Comparison of ENCODE assay signal across 9 mouse cellular contexts in genomic region chr1:75448052-75448431, GRCm38 (mm10). TPM values are rescaled to one million over a fixed set of nuclear protein-coding genes. Genes with fewer than 3 reads are reported as not detected.
DNase-seq lines count a peak whose midpoint lies in the region; ATAC-seq lines count a peak whose summit lies in the region.
"Had no signal": no experiment of that assay in that cellular context is flagged by ENCODE, and none has a peak within 500 bp of the region (broad histone marks: within the 10 kb centered on the region; RNA-seq: fewer than 3 reads in every experiment).

No protein-coding gene starts in this region.

- no peak for ATAC-seq in megakaryocyte, adult 5-6 weeks (ENCODE audit: poor library complexity, severe bottlenecking)
- ATAC-seq in limb, embryonic 13.5 days (ENCODE audit: low FRiP score, low read depth): no peak
- ATAC-seq in neural tube, embryonic 14.5 days (ENCODE audit: low read depth): no peak
- no peak for ATAC-seq in erythroid progenitor cell, adult 5-6 weeks (replicated peaks; ENCODE audit: low FRiP score, poor library complexity, severe bottlenecking)
- no peak for ATAC-seq in megakaryocyte-erythroid progenitor cell, adult 5-6 weeks (replicated peaks; ENCODE audit: low FRiP score, low TSS enrichment, poor library complexity, severe bottlenecking)

- no peak overlapping the region; the same call in 1 of the 2 replicates for H3K27ac ChIP-seq in limb, embryonic 13.5 days
- H3K27ac ChIP-seq in neural tube, embryonic 14.5 days (ENCODE audit: low read depth, low read length): peak overlapping the region; percentile 67; the same call in 1 of the 2 replicates
- H3K27ac ChIP-seq: limb, embryonic 15.5 days had no signal

- H3K4me2 ChIP-seq in limb, embryonic 13.5 days (replicated peaks): peak overlapping the region; percentile 49
- peak overlapping the region; percentile 12; the same call in 1 of the 2 replicates for H3K4me2 ChIP-seq in neural tube, embryonic 14.5 days (ENCODE audit: low read depth, low read length)
- H3K4me2 ChIP-seq: limb, embryonic 15.5 days had no signal

- no peak overlapping the region for H3K9ac ChIP-seq in limb, embryonic 13.5 days
- H3K9ac ChIP-seq in neural tube, embryonic 14.5 days (replicated peaks; ENCODE audit: low read depth, low read length): peak overlapping the region; percentile 28; the same call in 1 of the 2 replicates
- H3K9ac ChIP-seq: limb, embryonic 15.5 days had no signal

- H3K4me1 ChIP-seq in megakaryocyte, embryonic 14.5 days: peaks cover 86% of the 10 kb centered on the region
- peaks cover 73% of the 10 kb centered on the region for H3K4me1 ChIP-seq in limb, embryonic 13.5 days
- H3K4me1 ChIP-seq in neural tube, embryonic 14.5 days (ENCODE audit: control insufficient read depth, insufficient read depth, low read length): peaks cover 80% of the 10 kb centered on the region

- peak; percentile 52 for DNase-seq in embryo, embryonic 10.5 days (ENCODE audit: low spot score)
- DNase-seq in embryo, embryonic 10 days (ENCODE audit: low spot score): no peak

- H3K27me3 ChIP-seq in megakaryocyte, embryonic 14.5 days (replicated peaks): peaks cover 81% of the 10 kb centered on the region
- H3K27me3 ChIP-seq in limb, embryonic 13.5 days: peaks cover 100% of the 10 kb centered on the region
- H3K27me3 ChIP-seq in neural tube, embryonic 14.5 days (ENCODE audit: control insufficient read depth, insufficient read depth, low read length): peaks cover 4% of the 10 kb centered on the region

- peaks cover 8% of the 10 kb centered on the region for H3K36me3 ChIP-seq in megakaryocyte, embryonic 14.5 days (replicated peaks; ENCODE audit: low read length)
- no peaks in the 10 kb centered on the region for H3K36me3 ChIP-seq in limb, embryonic 13.5 days
- H3K36me3 ChIP-seq in neural tube, embryonic 14.5 days (ENCODE audit: control insufficient read depth, insufficient read depth, low read length): no peaks in the 10 kb centered on the region

- 0% methylated on average over 7 of the region's 7 CpGs for WGBS in limb, embryonic 13.5 days
- 2% methylated on average over 7 of the region's 7 CpGs for WGBS in neural tube, embryonic 14.5 days

- peak overlapping the region; percentile 77 for H3K4me3 ChIP-seq in megakaryocyte, embryonic 14.5 days (replicated peaks)
- H3K4me3 ChIP-seq in limb, embryonic 13.5 days: peak overlapping the region; percentile 10; the same call in 1 of the 2 replicates
- no peak overlapping the region for H3K4me3 ChIP-seq in neural tube, embryonic 14.5 days (ENCODE audit: low read depth, low read length)
- H3K4me3 ChIP-seq: limb, embryonic 15.5 days had no signal

- H3K9me3 ChIP-seq in megakaryocyte, embryonic 14.5 days: no peaks in the 10 kb centered on the region
- no peaks in the 10 kb centered on the region for H3K9me3 ChIP-seq in limb, embryonic 13.5 days
- H3K9me3 ChIP-seq in neural tube, embryonic 14.5 days (ENCODE audit: control insufficient read depth, low read length): no peaks in the 10 kb centered on the region
- H3K9me3 ChIP-seq: limb, embryonic 15.5 days had no signal

RNA-seq across cellular contexts. Expression of gene Asic4, which starts 2.2 kb away (rescaled TPM):
- polyA plus RNA-seq in megakaryocyte, embryonic 14.5 days (2012; ENCODE audit: insufficient read depth, low replicate concordance): 0.13 TPM in 1 of 2 replicates, not detected in the other
- not detected in 2 replicates for total RNA-seq in megakaryocyte, adult 5-6 weeks (2015)
- not detected in 2 replicates for total RNA-seq in megakaryocyte, adult 5-6 weeks (2017)
- polyA plus RNA-seq in limb, embryonic 13.5 days (2015; fragmentation: Nextera tagmentation; extraction: Ambion mirVana): 0.65 and 0.80 TPM in 2 replicates
- polyA plus RNA-seq in neural tube, embryonic 14.5 days (2014; fragmentation: Nextera tagmentation; extraction: Ambion mirVana): 4.7 and 6.9 TPM in 2 replicates
- total RNA-seq in erythroid progenitor cell, adult 5-6 weeks (2015; ENCODE audit: low replicate concordance): not detected in 2 replicates
- total RNA-seq in erythroid progenitor cell, adult 5-6 weeks (2017; ENCODE audit: low replicate concordance): not detected in 2 replicates
- not detected in 2 replicates for total RNA-seq in megakaryocyte-erythroid progenitor cell, adult 5-6 weeks (2014; fragmentation: Nextera tagmentation)
- not detected in 2 replicates for total RNA-seq in megakaryocyte-erythroid progenitor cell, adult 5-6 weeks (2017)

RNA-seq across cellular contexts. Expression of gene Gmppa, which starts 12.3 kb away (rescaled TPM):
- 234 and 693 TPM in 2 replicates for polyA plus RNA-seq in megakaryocyte, embryonic 14.5 days (2012; ENCODE audit: insufficient read depth, low replicate concordance)
- total RNA-seq in megakaryocyte, adult 5-6 weeks (2015): 71.8 and 79.4 TPM in 2 replicates
- 56.5 and 58.9 TPM in 2 replicates for total RNA-seq in megakaryocyte, adult 5-6 weeks (2017)
- polyA plus RNA-seq in limb, embryonic 13.5 days (2015; fragmentation: Nextera tagmentation; extraction: Ambion mirVana): 70.1 and 71.8 TPM in 2 replicates
- polyA plus RNA-seq in neural tube, embryonic 14.5 days (2014; fragmentation: Nextera tagmentation; extraction: Ambion mirVana): 58.6 and 64.5 TPM in 2 replicates
- total RNA-seq in erythroid progenitor cell, adult 5-6 weeks (2015; ENCODE audit: low replicate concordance): 17.6 and 23.1 TPM in 2 replicates
- total RNA-seq in erythroid progenitor cell, adult 5-6 weeks (2017; ENCODE audit: low replicate concordance): 3.6 and 10.8 TPM in 2 replicates
- total RNA-seq in megakaryocyte-erythroid progenitor cell, adult 5-6 weeks (2014; fragmentation: Nextera tagmentation): 70.3 and 92.5 TPM in 2 replicates
- total RNA-seq in megakaryocyte-erythroid progenitor cell, adult 5-6 weeks (2017): 35.0 and 52.6 TPM in 2 replicates

RNA-seq across cellular contexts. Expression of gene Chpf, which starts 31.1 kb away (rescaled TPM):
- 9.2 and 30.3 TPM in 2 replicates for polyA plus RNA-seq in megakaryocyte, embryonic 14.5 days (2012; ENCODE audit: insufficient read depth, low replicate concordance)
- 0.50 and 0.69 TPM in 2 replicates for total RNA-seq in megakaryocyte, adult 5-6 weeks (2015)
- 0.37 and 0.41 TPM in 2 replicates for total RNA-seq in megakaryocyte, adult 5-6 weeks (2017)
- 37.5 and 37.7 TPM in 2 replicates for polyA plus RNA-seq in limb, embryonic 13.5 days (2015; fragmentation: Nextera tagmentation; extraction: Ambion mirVana)
- polyA plus RNA-seq in neural tube, embryonic 14.5 days (2014; fragmentation: Nextera tagmentation; extraction: Ambion mirVana): 44.7 and 45.4 TPM in 2 replicates
- not detected in 2 replicates for total RNA-seq in erythroid progenitor cell, adult 5-6 weeks (2015; ENCODE audit: low replicate concordance)
- 0.77 TPM in 1 of 2 replicates, not detected in the other for total RNA-seq in erythroid progenitor cell, adult 5-6 weeks (2017; ENCODE audit: low replicate concordance)
- total RNA-seq in megakaryocyte-erythroid progenitor cell, adult 5-6 weeks (2014; fragmentation: Nextera tagmentation): 3.1 and 4.0 TPM in 2 replicates
- total RNA-seq in megakaryocyte-erythroid progenitor cell, adult 5-6 weeks (2017): 0.15 and 1.2 TPM in 2 replicates

RNA-seq across cellular contexts. Expression of gene Tmem198, which starts 31.3 kb away (rescaled TPM):
- 1.7 TPM in 1 of 2 replicates, not detected in the other for polyA plus RNA-seq in megakaryocyte, embryonic 14.5 days (2012; ENCODE audit: insufficient read depth, low replicate concordance)
- total RNA-seq in megakaryocyte, adult 5-6 weeks (2015): 0.11 TPM in 1 of 2 replicates, not detected in the other
- 0.15 TPM in 1 of 2 replicates, not detected in the other for total RNA-seq in megakaryocyte, adult 5-6 weeks (2017)
- polyA plus RNA-seq in limb, embryonic 13.5 days (2015; fragmentation: Nextera tagmentation; extraction: Ambion mirVana): 0.83 and 0.97 TPM in 2 replicates
- polyA plus RNA-seq in neural tube, embryonic 14.5 days (2014; fragmentation: Nextera tagmentation; extraction: Ambion mirVana): 34.0 and 38.3 TPM in 2 replicates
- not detected in 2 replicates for total RNA-seq in erythroid progenitor cell, adult 5-6 weeks (2015; ENCODE audit: low replicate concordance)
- not detected in 2 replicates for total RNA-seq in erythroid progenitor cell, adult 5-6 weeks (2017; ENCODE audit: low replicate concordance)
- 0.49 TPM in 1 of 2 replicates, not detected in the other for total RNA-seq in megakaryocyte-erythroid progenitor cell, adult 5-6 weeks (2014; fragmentation: Nextera tagmentation)
- total RNA-seq in megakaryocyte-erythroid progenitor cell, adult 5-6 weeks (2017): not detected in 2 replicates

RNA-seq across cellular contexts. Expression of gene Obsl1, which starts 58.2 kb away (rescaled TPM):
- polyA plus RNA-seq in megakaryocyte, embryonic 14.5 days (2012; ENCODE audit: insufficient read depth, low replicate concordance): 8.6 and 12.9 TPM in 2 replicates
- not detected in 2 replicates for total RNA-seq in megakaryocyte, adult 5-6 weeks (2015)
- total RNA-seq in megakaryocyte, adult 5-6 weeks (2017): not detected in 2 replicates
- 85.1 and 86.4 TPM in 2 replicates for polyA plus RNA-seq in limb, embryonic 13.5 days (2015; fragmentation: Nextera tagmentation; extraction: Ambion mirVana)
- polyA plus RNA-seq in neural tube, embryonic 14.5 days (2014; fragmentation: Nextera tagmentation; extraction: Ambion mirVana): 18.7 and 21.4 TPM in 2 replicates
- total RNA-seq in erythroid progenitor cell, adult 5-6 weeks (2015; ENCODE audit: low replicate concordance): not detected in 2 replicates
- total RNA-seq in erythroid progenitor cell, adult 5-6 weeks (2017; ENCODE audit: low replicate concordance): 0.64 TPM in 1 of 2 replicates, not detected in the other
- 0.40 and 0.68 TPM in 2 replicates for total RNA-seq in megakaryocyte-erythroid progenitor cell, adult 5-6 weeks (2014; fragmentation: Nextera tagmentation)
- total RNA-seq in megakaryocyte-erythroid progenitor cell, adult 5-6 weeks (2017): 0.30 and 0.47 TPM in 2 replicates
